Mouse (Mus musculus) v-Abl transformed pro-B cells (cell line): ENCODE measurements around the gene Clip2.

Experiments
- in situ Hi-C, 2 experiments: fragments of 400-800 bp; cut with MboI; formaldehyde crosslinking; loops; one replicate each; pipeline ENCODE4 v1.15.1; 2025; ENCODE audit not compliant: unreplicated experiment in 2 of 2

Gene Clip2

GRCm38 (mm10) chr5:134567445-134567844 is 15.2 kb upstream of the Clip2 start:
- in situ Hi-C loops = no loop called here

- in situ Hi-C loops = no loop called here
These were observed 13.5 kb upstream of the Clip2 start for GRCm38 (mm10) chr5:134565696-134566095.

- in situ Hi-C loops = no loop called here
These were observed 12.0 kb upstream of the Clip2 start for GRCm38 (mm10) chr5:134564272-134564671.

DNA sequence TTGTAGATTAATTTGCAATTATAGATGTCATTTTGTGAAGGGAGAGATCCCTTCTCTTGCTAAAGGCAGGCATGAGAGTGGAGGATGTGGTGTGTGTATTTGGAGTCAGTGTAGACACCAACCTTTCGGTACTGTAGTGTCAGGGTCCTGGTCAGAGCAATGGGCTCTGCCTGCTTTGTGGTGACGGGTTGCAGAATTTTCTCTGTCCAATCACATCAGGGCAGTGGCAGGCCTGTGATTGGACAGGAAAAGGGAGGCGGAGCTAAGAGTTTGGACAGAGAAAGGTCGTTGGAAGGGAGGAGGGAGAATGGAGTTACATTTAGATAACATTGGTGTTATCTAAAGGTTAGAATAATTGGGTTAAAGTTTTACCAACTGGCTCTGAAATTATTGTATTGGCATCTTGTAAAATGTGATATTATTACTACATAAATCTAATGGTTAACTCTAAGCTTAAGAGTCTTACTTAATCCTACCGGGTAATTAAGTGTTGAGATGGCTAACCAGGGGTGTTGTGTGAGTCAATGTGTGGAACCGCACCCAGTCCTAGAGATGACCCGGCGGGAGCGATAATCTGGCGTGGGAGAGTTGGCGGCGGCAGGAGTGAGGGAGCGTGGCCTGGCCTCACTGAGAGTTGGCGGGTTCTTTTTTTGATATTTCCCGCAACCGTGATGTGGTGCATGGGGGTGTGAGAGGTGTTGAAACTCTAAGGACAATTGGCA is 8.4 kb upstream of the Clip2 start:
- in situ Hi-C loops = no loop called here

DNA sequence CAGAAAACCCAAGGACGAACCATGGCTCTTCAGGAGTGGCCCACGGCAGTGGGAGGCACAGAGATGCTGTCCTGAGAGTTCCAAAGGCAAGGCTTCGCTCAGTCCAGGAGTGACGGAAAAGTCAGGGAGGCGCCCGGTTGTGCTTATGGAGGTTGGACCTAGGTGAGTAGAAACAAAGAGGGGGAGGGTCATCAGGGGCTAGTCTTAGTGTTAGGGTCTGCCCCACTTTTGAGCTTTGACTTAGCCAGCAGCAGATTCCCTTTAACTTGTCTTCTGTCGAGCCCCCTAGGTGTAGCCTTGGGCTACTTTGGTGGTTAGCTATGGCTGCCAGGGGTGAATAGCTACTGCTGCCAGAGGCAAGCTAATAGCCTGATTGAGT is 7.8 kb upstream of the Clip2 start, which contains the start of gene Syna:
Gene Syna, minus strand, starts transcription at position 101 of the 379 bp plus-strand sequence.
- in situ Hi-C loops = no loop called here

- in situ Hi-C loops = no loop called here
These were observed 3.4 kb upstream of the Clip2 start for GRCm38 (mm10) chr5:134555463-134556164.

DNA sequence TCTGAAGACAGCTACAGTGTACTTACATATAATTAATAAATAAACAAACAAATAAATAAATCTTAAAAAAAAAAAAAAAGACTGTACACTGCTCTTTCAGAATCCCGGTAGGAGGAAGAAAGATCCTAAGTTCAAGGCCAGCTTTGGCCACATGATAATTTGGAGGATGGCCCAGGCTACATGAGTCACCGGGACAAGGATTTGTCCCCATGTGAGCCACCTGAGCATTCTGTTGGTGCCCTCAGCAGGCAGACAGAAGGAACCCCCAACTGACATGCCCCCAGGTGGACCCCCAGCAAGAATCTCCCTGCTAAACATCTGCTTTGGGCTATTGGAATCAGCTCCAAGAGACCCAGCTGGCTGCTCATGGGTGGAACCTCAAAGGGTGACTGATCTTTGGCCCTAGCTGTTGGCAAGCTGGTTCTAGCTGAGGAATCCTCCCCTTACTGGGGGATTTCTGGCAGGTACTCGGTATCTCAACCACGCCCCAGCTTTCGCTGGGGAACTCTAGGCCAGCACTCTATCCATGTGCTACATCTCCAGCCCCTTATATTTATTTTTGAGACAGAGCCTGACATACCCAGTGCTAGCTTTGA is 1.8 kb upstream of the Clip2 start:
- in situ Hi-C loops = no loop called here

GRCm38 (mm10) chr5:134551233-134552109 is 763 bp downstream of the Clip2 start:
- in situ Hi-C loops = no loop called here

- in situ Hi-C loops = no loop called here
These were observed 1.4 kb downstream of the Clip2 start for GRCm38 (mm10) chr5:134550836-134551232.

DNA sequence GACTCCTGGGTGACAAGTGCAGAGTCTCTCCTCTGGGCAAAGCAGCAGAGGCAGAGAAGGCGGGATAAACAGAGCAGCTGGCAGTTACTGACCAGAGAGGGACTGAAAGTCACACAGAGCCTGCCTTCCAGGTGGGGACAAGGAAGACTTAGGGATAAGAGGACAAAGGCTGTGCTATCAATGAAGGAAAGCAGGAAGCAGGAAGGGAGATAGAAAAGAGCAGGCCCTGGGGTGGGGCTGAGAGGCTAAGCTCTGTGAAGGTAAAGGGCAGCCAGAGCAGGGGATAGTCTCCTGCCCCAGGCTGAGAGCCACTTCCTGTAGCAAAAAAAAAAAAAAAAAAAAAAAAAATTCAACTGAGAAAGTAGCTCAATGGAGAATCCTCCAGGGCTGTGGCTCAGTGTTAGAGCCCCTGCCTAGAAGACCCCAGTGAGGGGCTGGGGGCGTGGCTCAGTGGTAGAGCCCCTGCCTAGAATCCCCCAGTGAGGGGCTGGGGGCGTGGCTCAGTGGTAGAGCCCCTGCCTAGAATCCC is 2.5 kb downstream of the Clip2 start:
- in situ Hi-C loops = no loop called here

- in situ Hi-C loops = no loop called here
These were observed 3.9 kb downstream of the Clip2 start for GRCm38 (mm10) chr5:134548306-134548705.

DNA sequence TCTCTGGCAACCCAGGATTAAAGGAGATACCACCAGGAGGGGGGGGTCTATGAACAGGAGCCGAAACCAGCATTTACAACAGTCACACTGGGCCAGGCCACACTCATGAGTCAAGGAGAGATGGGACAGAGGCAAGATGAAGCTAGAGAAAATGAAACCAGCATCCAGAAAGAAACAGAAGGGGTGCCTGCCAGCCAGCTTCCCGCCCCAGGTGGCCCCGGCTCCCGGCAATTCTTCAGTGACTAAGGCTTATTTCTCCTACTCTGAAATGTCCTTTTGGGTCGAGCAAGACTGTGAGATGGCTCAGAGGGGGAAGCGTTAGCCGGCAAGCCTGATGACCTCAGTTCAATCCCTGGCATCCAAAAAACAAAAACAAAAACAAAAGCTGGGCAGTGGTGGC is 5.4 kb downstream of the Clip2 start:
- in situ Hi-C loops = no loop called here

DNA sequence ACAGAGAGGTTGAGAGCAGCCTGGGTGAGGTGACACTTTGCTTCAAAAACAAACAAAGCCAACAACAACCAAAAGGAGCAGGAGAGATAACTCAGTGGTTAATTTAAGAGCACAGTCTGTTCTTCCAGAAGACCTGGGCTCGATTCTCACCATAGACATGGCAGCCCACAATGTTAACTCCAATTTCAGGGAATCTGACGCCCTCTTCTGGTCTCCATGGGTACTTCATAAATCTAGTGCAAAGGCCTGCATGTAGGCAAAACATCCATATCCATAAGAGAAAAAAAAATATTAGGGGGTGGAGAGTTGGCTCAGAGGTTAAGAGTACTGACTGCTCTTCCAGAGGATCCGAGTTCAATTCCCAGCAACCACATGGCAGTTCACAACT is 7.0 kb downstream of the Clip2 start:
- in situ Hi-C loops = no loop called here

GRCm38 (mm10) chr5:134544516-134545241 is 7.6 kb downstream of the Clip2 start:
- in situ Hi-C loops = no loop called here

- in situ Hi-C loops = no loop called here
These were observed 10.6 kb downstream of the Clip2 start for GRCm38 (mm10) chr5:134541640-134542039.

GRCm38 (mm10) chr5:134540881-134541280 is 11.4 kb downstream of the Clip2 start:
- in situ Hi-C loops = no loop called here

- in situ Hi-C loops = no loop called here
These were observed 12.3 kb downstream of the Clip2 start for GRCm38 (mm10) chr5:134539891-134540290.

DNA sequence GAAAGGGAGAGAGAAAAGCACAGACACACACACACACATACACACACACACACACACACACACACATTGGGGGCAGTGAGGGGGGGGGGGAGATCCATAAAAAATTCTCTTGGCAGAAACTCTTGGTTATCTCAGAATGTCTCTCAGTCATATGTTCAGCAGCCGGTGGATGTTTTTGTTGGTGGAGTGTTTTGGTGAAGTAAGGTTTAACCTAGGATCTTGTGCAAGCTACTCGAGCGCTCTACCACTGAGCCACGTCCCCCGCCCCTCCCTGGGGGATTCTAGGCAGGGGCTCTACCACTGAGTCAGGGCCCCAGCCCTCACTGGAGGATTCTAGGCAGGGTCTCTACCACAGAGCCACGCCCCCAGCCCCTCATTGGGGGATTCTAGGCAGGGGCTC is 16.2 kb downstream of the Clip2 start:
- in situ Hi-C loops = no loop called here

DNA sequence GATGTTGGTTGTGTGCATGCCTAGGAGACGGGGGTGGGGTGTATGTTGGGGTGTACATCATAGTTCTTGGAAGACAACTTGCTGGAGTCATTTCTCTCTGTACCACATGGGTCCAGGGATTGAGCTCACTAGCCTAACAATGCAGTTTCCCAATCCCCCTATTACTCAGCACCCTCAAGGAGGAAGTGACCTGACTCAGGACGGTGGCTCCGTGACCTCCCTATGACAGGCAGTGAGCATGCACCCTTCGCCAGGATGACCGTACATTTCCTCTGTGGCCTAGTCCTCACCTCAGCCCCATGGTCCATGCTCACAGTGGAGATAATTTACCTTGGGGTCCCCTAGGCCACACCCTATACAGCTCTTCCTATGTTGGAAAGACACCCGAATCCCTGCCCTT is 19.8 kb downstream of the Clip2 start:
- in situ Hi-C loops = no loop called here

DNA sequence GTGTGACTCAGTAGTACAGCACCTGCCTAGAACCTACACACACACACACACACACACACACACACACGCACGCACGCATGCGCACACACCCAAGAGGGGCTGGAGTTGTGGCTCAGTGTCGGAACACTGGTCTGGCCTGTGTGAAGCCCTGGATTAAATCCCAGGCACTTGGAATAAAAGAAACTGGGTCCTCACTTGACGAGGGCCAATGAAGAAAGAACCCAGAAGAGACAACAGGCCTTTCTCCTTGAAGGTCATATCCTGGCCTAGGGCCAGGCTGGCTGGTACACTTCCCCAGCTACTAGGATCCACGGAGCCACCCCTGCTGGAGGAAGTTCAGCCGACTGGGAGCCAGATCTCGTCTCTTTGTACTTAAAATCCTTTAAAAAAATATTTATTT is 20.6 kb downstream of the Clip2 start:
- in situ Hi-C loops = no loop called here
